Mouse (Mus musculus): Measurements from ENCODE around the gene Kif13a. TPM values are rescaled to one million over a fixed set of nuclear protein-coding genes. Genes with fewer than 3 reads are reported as not detected.

The Kif13a gene
- polyA plus RNA-seq, 1 experiment from 2014 or later, result 14.5 TPM

- H3K4me3 ChIP-seq (ENCODE audit: low read depth, low read length), result no peak overlapping the region
- no peaks in the 10 kb centered on the region for H3K9me3 ChIP-seq (ENCODE audit: control insufficient read depth, low read length)
- H3K4me1 ChIP-seq (replicated peaks; ENCODE audit: control insufficient read depth, insufficient read depth, low read length), result no peaks in the 10 kb centered on the region
- H3K27me3 ChIP-seq (ENCODE audit: control insufficient read depth, insufficient read depth, low read length), result no peaks in the 10 kb centered on the region
- H3K4me2 ChIP-seq (replicated peaks; ENCODE audit: low read depth, low read length), result no peak overlapping the region
- no peak overlapping the region for H3K27ac ChIP-seq (ENCODE audit: low read depth, low read length)
- 89% methylated on average over 3 of the region's 3 CpGs for WGBS
- no peaks in the 10 kb centered on the region for H3K36me3 ChIP-seq (ENCODE audit: control insufficient read depth, insufficient read depth, low read length)
- no peak for ATAC-seq (ENCODE audit: low FRiP score)
- DNase-seq (ENCODE audit: low spot score), result no peak
- H3K9ac ChIP-seq (ENCODE audit: low read depth, low read length), result no peak overlapping the region
These were observed 66.4 kb downstream of the Kif13a start for GRCm38 (mm10) chr13:46863169-46863748.

GRCm38 (mm10) chr13:46859876-46860275 lies 69.8 kb downstream of the Kif13a start:
- H3K27me3 ChIP-seq (ENCODE audit: control insufficient read depth, insufficient read depth, low read length), result no peaks in the 10 kb centered on the region
- 91% methylated on average over 2 of the region's 2 CpGs for WGBS

GRCm38 (mm10) chr13:46859173-46859572 lies 70.5 kb downstream of the Kif13a start:
- 95% methylated on average over 2 of the region's 2 CpGs for WGBS

More at GRCm38 (mm10) chr13:46859876-46860275, 69.8 kb downstream of the Kif13a start:
- Histone ChIP-seq H3K9me3 (ENCODE audit: control insufficient read depth, low read length) (no peaks in the 10 kb centered on the region), H3K4me1 (replicated peaks; ENCODE audit: control insufficient read depth, insufficient read depth, low read length) (no peaks in the 10 kb centered on the region), H3K27ac (ENCODE audit: low read depth, low read length) (no peak overlapping the region), H3K36me3 (ENCODE audit: control insufficient read depth, insufficient read depth, low read length) (no peaks in the 10 kb centered on the region), H3K4me3 (ENCODE audit: low read depth, low read length) (no peak overlapping the region), H3K4me2 (replicated peaks; ENCODE audit: low read depth, low read length) (no peak overlapping the region), H3K9ac (ENCODE audit: low read depth, low read length) (no peak overlapping the region)
- no peak for ATAC-seq (ENCODE audit: low FRiP score)
- DNase-seq (ENCODE audit: low spot score), result no peak

GRCm38 (mm10) chr13:46858835-46859152 lies 70.9 kb downstream of the Kif13a start:
- DNase-seq (ENCODE audit: low spot score) (no peak), ATAC-seq (ENCODE audit: low FRiP score) (no peak)
- Histone ChIP-seq H3K9ac (ENCODE audit: low read depth, low read length) (no peak overlapping the region), H3K4me3 (ENCODE audit: low read depth, low read length) (no peak overlapping the region), H3K9me3 (ENCODE audit: control insufficient read depth, low read length) (no peaks in the 10 kb centered on the region), H3K27me3 (ENCODE audit: control insufficient read depth, insufficient read depth, low read length) (no peaks in the 10 kb centered on the region), H3K4me2 (replicated peaks; ENCODE audit: low read depth, low read length) (no peak overlapping the region), H3K36me3 (ENCODE audit: control insufficient read depth, insufficient read depth, low read length) (no peaks in the 10 kb centered on the region), H3K27ac (ENCODE audit: low read depth, low read length) (no peak overlapping the region), H3K4me1 (replicated peaks; ENCODE audit: control insufficient read depth, insufficient read depth, low read length) (no peaks in the 10 kb centered on the region)
- 84% methylated on average over 8 of the region's 8 CpGs for WGBS

More at GRCm38 (mm10) chr13:46859173-46859572, 70.5 kb downstream of the Kif13a start:
- no peaks in the 10 kb centered on the region for H3K4me1 ChIP-seq (replicated peaks; ENCODE audit: control insufficient read depth, insufficient read depth, low read length)
- H3K9me3 ChIP-seq (ENCODE audit: control insufficient read depth, low read length), result no peaks in the 10 kb centered on the region
- no peak overlapping the region for H3K4me3 ChIP-seq (ENCODE audit: low read depth, low read length)
- no peaks in the 10 kb centered on the region for H3K27me3 ChIP-seq (ENCODE audit: control insufficient read depth, insufficient read depth, low read length)
- no peak overlapping the region for H3K4me2 ChIP-seq (replicated peaks; ENCODE audit: low read depth, low read length)
- DNase-seq (ENCODE audit: low spot score) (no peak), ATAC-seq (ENCODE audit: low FRiP score) (no peak)
- no peak overlapping the region for H3K27ac ChIP-seq (ENCODE audit: low read depth, low read length)
- H3K9ac ChIP-seq (ENCODE audit: low read depth, low read length), result no peak overlapping the region
- no peaks in the 10 kb centered on the region for H3K36me3 ChIP-seq (ENCODE audit: control insufficient read depth, insufficient read depth, low read length)

GRCm38 (mm10) chr13:46858143-46858834 lies 71.4 kb downstream of the Kif13a start:
- ATAC-seq (ENCODE audit: low FRiP score), result no peak
- Histone ChIP-seq H3K4me1 (replicated peaks; ENCODE audit: control insufficient read depth, insufficient read depth, low read length) (no peaks in the 10 kb centered on the region), H3K4me2 (replicated peaks; ENCODE audit: low read depth, low read length) (no peak overlapping the region), H3K9ac (ENCODE audit: low read depth, low read length) (no peak overlapping the region), H3K27me3 (ENCODE audit: control insufficient read depth, insufficient read depth, low read length) (no peaks in the 10 kb centered on the region), H3K9me3 (ENCODE audit: control insufficient read depth, low read length) (no peaks in the 10 kb centered on the region), H3K4me3 (ENCODE audit: low read depth, low read length) (no peak overlapping the region), H3K27ac (ENCODE audit: low read depth, low read length) (no peak overlapping the region), H3K36me3 (ENCODE audit: control insufficient read depth, insufficient read depth, low read length) (no peaks in the 10 kb centered on the region)
- no peak for DNase-seq (ENCODE audit: low spot score)
- WGBS, result 88% methylated on average over 8 of the region's 8 CpGs

- H3K27me3 ChIP-seq (ENCODE audit: control insufficient read depth, insufficient read depth, low read length), result no peaks in the 10 kb centered on the region
- H3K36me3 ChIP-seq (ENCODE audit: control insufficient read depth, insufficient read depth, low read length), result no peaks in the 10 kb centered on the region
- H3K27ac ChIP-seq (ENCODE audit: low read depth, low read length), result no peak overlapping the region
- no peak overlapping the region for H3K9ac ChIP-seq (ENCODE audit: low read depth, low read length)
- no peak for DNase-seq (ENCODE audit: low spot score)
- no peak overlapping the region for H3K4me2 ChIP-seq (replicated peaks; ENCODE audit: low read depth, low read length)
- H3K9me3 ChIP-seq (ENCODE audit: control insufficient read depth, low read length), result no peaks in the 10 kb centered on the region
- no peaks in the 10 kb centered on the region for H3K4me1 ChIP-seq (replicated peaks; ENCODE audit: control insufficient read depth, insufficient read depth, low read length)
- no peak overlapping the region for H3K4me3 ChIP-seq (ENCODE audit: low read depth, low read length)
- WGBS, result 88% methylated on average over 5 of the region's 5 CpGs
- ATAC-seq (ENCODE audit: low FRiP score), result no peak
These were observed 75.2 kb downstream of the Kif13a start for GRCm38 (mm10) chr13:46854456-46854855.

GRCm38 (mm10) chr13:46852470-46852869 lies 77.2 kb downstream of the Kif13a start:
- 96% methylated on average over 4 of the region's 4 CpGs for WGBS
- Histone ChIP-seq H3K4me3 (ENCODE audit: low read depth, low read length) (no peak overlapping the region), H3K27ac (ENCODE audit: low read depth, low read length) (no peak overlapping the region), H3K9ac (ENCODE audit: low read depth, low read length) (no peak overlapping the region), H3K36me3 (ENCODE audit: control insufficient read depth, insufficient read depth, low read length) (no peaks in the 10 kb centered on the region), H3K4me2 (replicated peaks; ENCODE audit: low read depth, low read length) (no peak overlapping the region), H3K4me1 (replicated peaks; ENCODE audit: control insufficient read depth, insufficient read depth, low read length) (no peaks in the 10 kb centered on the region), H3K27me3 (ENCODE audit: control insufficient read depth, insufficient read depth, low read length) (no peaks in the 10 kb centered on the region), H3K9me3 (ENCODE audit: control insufficient read depth, low read length) (no peaks in the 10 kb centered on the region)
- DNase-seq (ENCODE audit: low spot score), result no peak
- ATAC-seq (ENCODE audit: low FRiP score), result no peak

GRCm38 (mm10) chr13:46845456-46845855 lies 84.2 kb downstream of the Kif13a start:
- no peaks in the 10 kb centered on the region for H3K27me3 ChIP-seq (ENCODE audit: control insufficient read depth, insufficient read depth, low read length)
- no peak overlapping the region for H3K4me3 ChIP-seq (ENCODE audit: low read depth, low read length)
- H3K36me3 ChIP-seq (ENCODE audit: control insufficient read depth, insufficient read depth, low read length), result no peaks in the 10 kb centered on the region
- no peak for DNase-seq (ENCODE audit: low spot score)
- no peak for ATAC-seq (ENCODE audit: low FRiP score)
- H3K4me1 ChIP-seq (replicated peaks; ENCODE audit: control insufficient read depth, insufficient read depth, low read length), result no peaks in the 10 kb centered on the region
- 88% methylated on average over 9 of the region's 9 CpGs for WGBS
- no peak overlapping the region for H3K9ac ChIP-seq (ENCODE audit: low read depth, low read length)
- H3K4me2 ChIP-seq (replicated peaks; ENCODE audit: low read depth, low read length), result no peak overlapping the region
- H3K27ac ChIP-seq (ENCODE audit: low read depth, low read length), result no peak overlapping the region
- H3K9me3 ChIP-seq (ENCODE audit: control insufficient read depth, low read length), result no peaks in the 10 kb centered on the region

- H3K4me1 ChIP-seq (replicated peaks; ENCODE audit: control insufficient read depth, insufficient read depth, low read length), result no peaks in the 10 kb centered on the region
- H3K4me2 ChIP-seq (replicated peaks; ENCODE audit: low read depth, low read length), result no peak overlapping the region
- H3K27ac ChIP-seq (ENCODE audit: low read depth, low read length), result no peak overlapping the region
- no peaks in the 10 kb centered on the region for H3K9me3 ChIP-seq (ENCODE audit: control insufficient read depth, low read length)
- WGBS, result 84% methylated on average over 12 of the region's 12 CpGs
- ATAC-seq (ENCODE audit: low FRiP score), result no peak
- no peaks in the 10 kb centered on the region for H3K27me3 ChIP-seq (ENCODE audit: control insufficient read depth, insufficient read depth, low read length)
- no peak for DNase-seq (ENCODE audit: low spot score)
- H3K4me3 ChIP-seq (ENCODE audit: low read depth, low read length), result no peak overlapping the region
- H3K36me3 ChIP-seq (ENCODE audit: control insufficient read depth, insufficient read depth, low read length), result no peaks in the 10 kb centered on the region
- H3K9ac ChIP-seq (ENCODE audit: low read depth, low read length), result no peak overlapping the region
These were observed 85.0 kb downstream of the Kif13a start for GRCm38 (mm10) chr13:46844561-46845235.

All from hindbrain, embryonic 11.5 days (tissue).